ENCODE assay signal across 8 mouse cellular contexts in the genomic region with DNA sequence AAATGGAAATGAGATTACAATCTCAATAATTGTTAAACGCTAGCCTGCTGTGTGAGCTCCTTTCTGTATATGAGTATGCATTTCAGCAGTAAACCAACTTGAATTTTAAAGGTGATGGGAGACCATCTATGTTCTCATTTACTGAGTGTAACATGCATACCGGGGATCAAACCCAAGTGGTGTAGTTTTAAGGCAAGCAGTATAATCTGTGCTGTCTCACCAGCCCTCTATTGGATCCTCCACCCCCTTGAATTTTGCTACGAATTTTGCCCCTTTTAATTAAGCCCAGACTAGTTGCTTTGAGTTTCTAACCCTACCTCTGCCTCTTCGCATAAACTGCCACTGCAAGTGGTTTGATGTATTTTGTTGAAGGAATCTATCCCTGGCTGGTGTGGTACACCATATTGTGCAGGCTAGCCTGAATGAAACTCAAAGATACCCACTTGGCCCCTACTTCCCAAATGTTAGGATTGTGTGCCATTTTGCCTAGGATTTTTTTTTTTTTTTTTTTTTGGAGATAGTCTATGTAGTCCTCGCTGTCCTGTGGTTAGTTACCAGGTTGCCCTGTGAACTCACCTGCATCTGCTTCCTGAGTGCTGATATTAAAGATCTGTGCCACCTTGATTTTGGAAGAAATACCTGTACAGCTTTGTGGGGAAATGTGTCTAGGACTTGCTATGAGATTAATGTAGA. TPM values are rescaled to one million over a fixed set of nuclear protein-coding genes. Genes with fewer than 3 reads are reported as not detected.
A peak's percentile ranks its signal among the peaks of the same experiment; 100 is the strongest.
DNase-seq lines count a peak whose midpoint lies in the region; TF ChIP-seq lines count a peak whose summit lies in the region.

No protein-coding gene starts in this region.

- no peak for TF ChIP-seq CTCF in layer of hippocampus, adult 2 months (conservative IDR thresholded peaks at IDR 0.05)
- no peak for TF ChIP-seq CTCF in cortical plate, adult 2 months (IDR thresholded peaks at IDR 0.05; ENCODE audit: extremely low read depth, insufficient read depth, low read length)

- DNase-seq in layer of hippocampus, adult 2 months (ENCODE audit: low spot score in 2 of 2), result no peak
- no peak for DNase-seq in layer of hippocampus, postnatal 10 days (ENCODE audit: low spot score in 2 of 2)
- DNase-seq in induced T-regulatory cell, adult 2 months (ENCODE audit: low read depth), result peak; percentile 49
- DNase-seq in adrenal gland, adult 18-20 months (ENCODE audit: low spot score in 2 of 2), result no peak
- no peak for DNase-seq in thymus, adult 18-20 months
- no peak for DNase-seq in layer of hippocampus, adult 9-10 months (ENCODE audit: low spot score)

- peaks cover 17% of the 10 kb centered on the region for H3K36me3 ChIP-seq in myocyte (ENCODE audit: control insufficient read depth, insufficient read depth)

- peaks cover 32% of the 10 kb centered on the region for H3K79me2 ChIP-seq in myocyte (ENCODE audit: control insufficient read depth, insufficient read depth)

- H3K4me1 ChIP-seq in cortical plate, adult 2 months (ENCODE audit: control insufficient read depth, insufficient read depth, low read length), result peaks cover 5% of the 10 kb centered on the region; the same call in 1 of the 2 replicates

- no peak for TF ChIP-seq POLR2A in cortical plate, adult 2 months (IDR thresholded peaks at IDR 0.05; ENCODE audit: extremely low read depth, insufficient read depth, low read length)
- TF ChIP-seq POLR2A in myocyte (IDR thresholded peaks at IDR 0.05; ENCODE audit: insufficient read length, low read depth), result peak; percentile 28

- H3ac ChIP-seq in myocyte (ENCODE audit: control insufficient read depth, insufficient read length), result no peak overlapping the region

- H3K4me3 ChIP-seq in layer of hippocampus, adult 2 months, result peak overlapping the region; percentile 66
- peak overlapping the region; percentile 47 for H3K4me3 ChIP-seq in cortical plate, adult 2 months (ENCODE audit: insufficient read depth, low read length)
- H3K4me3 ChIP-seq in myocyte, result peak overlapping the region; percentile 50

- H3K27me3 ChIP-seq in myocyte (ENCODE audit: control insufficient read depth, insufficient read depth, insufficient read length), result no peaks in the 10 kb centered on the region

- no peak overlapping the region for H3K27ac ChIP-seq in layer of hippocampus, adult 2 months
- H3K27ac ChIP-seq in cortical plate, adult 2 months (ENCODE audit: insufficient read depth, low read length), result no peak overlapping the region

- H3K4me2 ChIP-seq in myocyte (ENCODE audit: low read depth), result peak overlapping the region; percentile 87

TF ChIP-seq in myocyte, 11 proteins besides CTCF, POLR2A, EP300 and RAD21:
- TF ChIP-seq MYOG (IDR thresholded peaks at IDR 0.05; ENCODE audit: control insufficient read depth in 1 of 3, insufficient read depth in 1 of 3, insufficient read length in 2 of 3, low read depth in 2 of 3) (no peak), TCF3 (IDR thresholded peaks at IDR 0.05; ENCODE audit: insufficient read length, low read depth) (no peak), MAX (IDR thresholded peaks at IDR 0.05; ENCODE audit: low read depth) (no peak), TCF12 (IDR thresholded peaks at IDR 0.05; ENCODE audit: insufficient read depth, poor library complexity, severe bottlenecking) (no peak), SRF (IDR thresholded peaks at IDR 0.05; ENCODE audit: control insufficient read depth, insufficient read length, low read depth) (no peak), E2F4 (IDR thresholded peaks at IDR 0.05; ENCODE audit: insufficient read depth) (no peak), MYOD1 (IDR thresholded peaks at IDR 0.05; ENCODE audit: control insufficient read depth in 1 of 3, insufficient read length in 2 of 3, low read depth in 2 of 3) (no peak), REST (IDR thresholded peaks at IDR 0.05; ENCODE audit: insufficient read depth, insufficient read length) (no peak), USF1 (IDR thresholded peaks at IDR 0.05; ENCODE audit: low read depth) (no peak), CEBPB (IDR thresholded peaks at IDR 0.05; ENCODE audit: insufficient read depth, poor library complexity, severe bottlenecking) (no peak), POLR2AphosphoS2 (IDR thresholded peaks at IDR 0.05; ENCODE audit: insufficient read length, low read depth) (no peak)

RNA-seq across cellular contexts. Expression of a gene that starts 3.3 kb away (rescaled TPM):
- total RNA-seq in layer of hippocampus, adult 2 months (2021), result 1,000 to 10,000 TPM; 1,708 to 1,866 TPM
- total RNA-seq in layer of hippocampus, postnatal 10 days (2021), result 1,000 to 10,000 TPM; 1,541 to 1,698 TPM
- polyA plus RNA-seq in cortical plate, adult 2 months (2012; rRNA removed), result 3,210 and 3,262 TPM in 2 replicates
- 2,028 TPM for polyA plus RNA-seq in myocyte (2012; fragmentation: generic; extraction: Trizol)
- total RNA-seq in adrenal gland, adult 18-20 months (2021), result 1,000 to 10,000 TPM; 1,040 to 1,434 TPM

RNA-seq across cellular contexts. Expression of a gene that starts 15.2 kb away (rescaled TPM):
- 10 to 100 TPM; 36.3 to 43.2 TPM for total RNA-seq in layer of hippocampus, adult 2 months (2021)
- 10 to 100 TPM; 41.5 to 44.4 TPM for total RNA-seq in layer of hippocampus, postnatal 10 days (2021)
- polyA plus RNA-seq in cortical plate, adult 2 months (2012; rRNA removed), result 57.3 and 65.1 TPM in 2 replicates
- 11.1 TPM for polyA plus RNA-seq in myocyte (2012; fragmentation: generic; extraction: Trizol)
- total RNA-seq in adrenal gland, adult 18-20 months (2021), result 10 to 100 TPM; 32.0 to 33.1 TPM

RNA-seq across cellular contexts. Expression of a gene that starts 20.0 kb away (rescaled TPM):
- 10 to 100 TPM; 12.8 to 14.0 TPM for total RNA-seq in layer of hippocampus, adult 2 months (2021)
- 10 to 100 TPM; 26.1 to 26.3 TPM for total RNA-seq in layer of hippocampus, postnatal 10 days (2021)
- 23.4 and 23.5 TPM in 2 replicates for polyA plus RNA-seq in cortical plate, adult 2 months (2012; rRNA removed)
- polyA plus RNA-seq in myocyte (2012; fragmentation: generic; extraction: Trizol), result 5.4 TPM
- 1 to 10 TPM; 3.4 to 7.2 TPM for total RNA-seq in adrenal gland, adult 18-20 months (2021)
